Mouse (Mus musculus): ENCODE data around the gene Cav1.

GRCm38 (mm10) chr6:17321976-17322375, 15.8 kb downstream of the Cav1 start:
- TF ChIP-seq GATA1 (IDR thresholded peaks at IDR 0.05; ENCODE audit: low read length) (no peak), TAL1 (IDR thresholded peaks at IDR 0.05; ENCODE audit: low read length) (no peak)
